Mouse (Mus musculus): ENCODE measurements at regions not wholly inside any gene's neighbourhood (a gene's known extent, or its start where the extent isn't known, plus 50 kb on each side); places are given as distances from the start of the nearest gene placed in this dataset.

DNA sequence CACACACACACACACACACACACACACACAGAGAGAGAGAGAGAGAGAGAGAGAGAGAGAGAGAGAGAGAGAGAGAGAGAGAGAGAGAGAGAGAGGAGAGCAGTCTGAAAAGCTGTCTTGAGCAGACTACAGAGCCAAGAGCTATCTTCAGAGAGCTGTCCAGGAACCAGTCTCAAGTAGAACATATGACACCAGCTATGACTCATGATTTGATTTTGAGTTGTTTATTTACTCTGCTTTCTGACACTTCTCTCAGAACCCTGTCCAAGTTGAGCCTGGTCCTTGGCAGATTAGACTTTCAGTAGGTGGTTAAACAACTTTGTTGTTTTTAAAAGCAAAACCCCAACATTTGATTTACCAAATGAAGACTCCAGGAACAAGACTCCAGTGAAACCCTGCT, 420.8 kb upstream of the Lcorl start:
- DNase-seq (ENCODE audit: low spot score), result peak; percentile 6

GRCm38 (mm10) chr5:46256730-46257129, 399.3 kb upstream of the Lcorl start:
- no peak for DNase-seq (ENCODE audit: low spot score)

GRCm38 (mm10) chr5:46253940-46254339, 396.5 kb upstream of the Lcorl start:
- no peak for DNase-seq (ENCODE audit: low spot score)

DNA sequence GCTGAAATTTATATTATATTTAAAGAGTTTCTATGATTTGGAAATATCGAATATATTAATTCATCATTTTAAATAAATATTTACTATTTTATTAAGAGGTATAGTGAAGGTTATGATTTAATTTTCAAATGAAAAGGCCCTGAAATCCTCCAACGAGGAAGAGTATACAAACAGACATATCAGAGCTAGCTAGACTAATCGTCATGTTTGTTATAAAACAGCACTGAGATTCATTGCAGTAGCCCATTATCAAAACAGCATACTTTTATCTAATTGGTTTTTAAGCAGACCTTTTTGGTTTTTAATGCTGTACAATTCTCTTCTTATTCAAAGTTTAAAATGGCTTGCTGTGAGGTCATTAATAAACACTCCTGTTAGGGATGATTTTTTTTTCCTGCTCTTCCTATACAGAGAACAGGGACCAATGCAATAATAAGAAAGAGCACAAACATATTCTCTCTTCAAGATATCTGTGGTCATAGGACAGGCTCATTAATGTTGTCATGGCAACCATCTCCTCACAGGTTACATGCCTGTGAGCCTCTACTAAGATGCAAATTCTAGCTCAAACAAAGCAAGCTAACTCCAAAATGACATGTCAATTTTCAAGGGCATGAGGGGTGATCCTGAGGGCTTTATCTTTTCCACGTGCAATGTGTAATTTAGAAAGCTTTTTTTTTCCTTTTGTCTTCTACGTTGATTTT, 378.1 kb upstream of the Lcorl start:
- DNase-seq (ENCODE audit: low spot score), result no peak

DNA sequence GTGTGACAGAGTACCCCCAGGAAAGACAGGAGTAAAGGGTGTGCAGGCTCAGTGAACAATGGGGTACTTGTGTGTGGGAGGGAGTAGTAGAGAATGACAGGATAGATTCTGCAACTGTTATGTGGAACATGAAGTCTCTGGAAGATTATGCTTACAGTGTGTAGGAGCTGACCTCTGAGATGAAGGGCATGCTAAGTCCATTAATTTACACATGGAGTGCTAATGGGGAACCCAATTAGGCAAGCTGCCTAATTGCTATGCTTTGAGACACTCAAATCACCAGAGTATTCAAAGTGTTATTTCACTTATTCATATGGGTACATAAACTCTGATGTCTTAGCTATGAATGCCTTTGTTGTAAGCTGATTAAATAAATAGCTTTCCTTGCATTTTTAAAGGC, 375.4 kb upstream of the Lcorl start:
- no peak for DNase-seq (ENCODE audit: low spot score)

DNA sequence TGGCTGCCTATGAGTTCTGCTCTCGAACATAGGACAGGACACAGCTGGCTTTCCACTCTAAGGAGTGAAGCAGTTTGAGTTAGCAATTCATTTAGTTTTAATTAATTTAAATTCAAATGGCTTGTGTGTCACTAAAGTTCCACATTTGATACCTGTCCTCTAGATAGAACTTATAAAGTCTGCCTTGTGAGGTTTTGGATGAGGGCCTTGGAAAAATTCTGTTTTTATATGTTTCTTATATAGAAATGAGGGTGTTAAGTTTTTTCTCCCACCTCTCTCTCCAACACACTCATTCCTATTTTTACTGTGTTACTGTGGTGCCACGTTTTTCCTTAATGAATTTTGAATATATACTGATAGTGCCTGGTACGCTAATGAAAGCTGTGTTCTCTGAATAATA, 371.3 kb upstream of the Lcorl start:
- no peak for DNase-seq (ENCODE audit: low spot score)

DNA sequence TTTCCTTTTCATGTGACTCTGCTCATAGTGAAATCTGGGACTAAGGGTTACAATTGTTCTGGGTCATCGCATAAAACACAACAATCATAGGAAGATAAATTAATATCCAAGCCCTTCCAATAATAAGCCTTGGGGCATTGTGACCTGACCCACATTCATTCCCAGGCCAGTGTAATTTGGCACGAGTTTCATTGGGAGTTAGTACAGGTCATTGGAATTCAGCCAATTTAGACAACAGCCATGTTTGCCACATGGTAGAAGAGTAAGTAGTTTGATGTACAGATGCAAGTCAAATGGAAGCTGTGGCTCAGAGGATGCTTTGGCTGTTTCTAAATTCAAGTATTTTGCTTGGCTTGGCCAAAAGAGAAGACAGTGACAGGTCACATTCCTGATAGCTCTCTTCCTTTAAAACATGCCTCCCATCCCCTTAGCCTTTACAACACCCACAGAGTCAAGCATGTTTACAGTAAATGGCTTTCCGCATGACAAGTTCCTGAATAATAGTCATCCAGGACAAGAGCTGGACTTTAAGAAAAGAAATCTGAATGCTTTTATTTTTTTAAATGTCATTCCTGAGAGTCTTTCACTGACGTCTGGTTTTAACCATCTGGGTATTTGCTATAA, 355.5 kb upstream of the Lcorl start:
- no peak for DNase-seq (ENCODE audit: low spot score)

- DNase-seq (ENCODE audit: low spot score), result no peak
Observed at GRCm38 (mm10) chr5:46209076-46209475, 351.7 kb upstream of the Lcorl start.

DNA sequence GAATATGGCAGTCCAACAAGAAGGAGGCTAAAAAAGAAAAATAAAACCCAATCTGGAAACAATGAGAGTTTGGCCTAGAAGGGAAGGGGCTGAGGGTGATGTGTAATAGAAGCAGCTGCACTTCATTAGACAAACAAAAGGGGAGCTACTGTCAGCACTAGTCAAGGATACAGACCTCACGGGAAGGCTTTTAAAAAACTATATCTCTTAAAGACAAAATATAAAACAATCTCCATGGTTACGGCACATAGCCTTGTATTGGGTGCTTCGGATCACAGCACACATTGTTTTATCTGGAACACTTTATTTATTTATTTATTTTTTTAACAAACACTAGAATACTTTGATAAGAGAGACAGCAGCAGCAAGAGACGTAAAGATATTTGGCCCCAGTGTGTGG, 346.3 kb upstream of the Lcorl start:
- DNase-seq (ENCODE audit: low spot score), result no peak

DNA sequence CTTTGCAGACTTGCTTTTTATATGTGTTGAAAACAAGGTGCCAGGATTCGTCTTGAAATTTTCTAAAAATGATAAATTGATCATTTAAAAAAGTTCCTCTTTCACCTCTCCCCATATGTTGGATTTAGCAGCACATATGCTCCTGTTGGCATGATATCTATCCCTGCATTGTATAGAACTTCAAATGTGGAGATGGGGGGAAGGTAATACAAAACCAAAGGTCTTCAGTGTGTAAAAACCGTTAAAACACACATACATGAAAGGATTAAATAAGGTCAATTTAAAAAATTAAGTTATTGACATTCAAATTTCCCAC, 345.0 kb upstream of the Lcorl start:
- DNase-seq (ENCODE audit: low spot score), result no peak

DNA sequence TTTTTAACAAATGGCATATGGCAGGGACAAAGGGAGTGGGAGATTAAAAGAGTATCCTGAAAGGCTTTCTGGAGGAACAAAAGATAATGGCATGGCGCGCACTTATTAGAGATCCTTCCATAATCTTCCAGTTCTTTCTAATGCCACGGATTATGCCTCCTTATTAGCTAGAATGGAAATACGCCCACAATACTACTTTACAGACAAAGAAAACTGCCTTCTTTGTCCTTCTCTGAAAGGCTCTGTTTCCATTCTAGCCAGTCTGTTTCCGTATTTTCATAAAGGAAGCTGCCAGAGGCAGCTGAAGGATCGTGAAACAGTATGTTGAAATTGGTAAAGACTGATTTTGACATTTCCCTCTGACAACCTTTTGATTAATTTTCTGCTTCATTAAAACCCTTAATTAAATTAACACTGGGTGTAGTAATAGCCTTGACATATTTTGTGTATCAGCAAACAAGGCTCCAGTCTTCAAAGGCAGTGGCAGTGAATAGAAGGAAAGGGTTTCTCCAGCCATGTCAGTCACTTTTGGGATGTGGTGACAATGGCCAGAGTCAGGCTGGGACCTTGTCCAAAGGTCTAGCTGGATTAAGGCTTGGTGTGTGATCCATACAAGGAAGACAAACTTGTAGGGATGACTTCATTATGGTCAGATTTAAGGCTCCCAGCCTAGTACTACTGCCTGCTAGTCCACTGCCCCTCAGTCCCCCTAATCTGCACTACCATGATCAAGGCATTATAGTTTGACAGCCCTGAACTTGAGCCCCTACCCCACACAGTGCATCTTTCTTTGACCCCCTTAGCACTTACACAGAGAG, 344.4 kb upstream of the Lcorl start:
- no peak for DNase-seq (ENCODE audit: low spot score)

DNA sequence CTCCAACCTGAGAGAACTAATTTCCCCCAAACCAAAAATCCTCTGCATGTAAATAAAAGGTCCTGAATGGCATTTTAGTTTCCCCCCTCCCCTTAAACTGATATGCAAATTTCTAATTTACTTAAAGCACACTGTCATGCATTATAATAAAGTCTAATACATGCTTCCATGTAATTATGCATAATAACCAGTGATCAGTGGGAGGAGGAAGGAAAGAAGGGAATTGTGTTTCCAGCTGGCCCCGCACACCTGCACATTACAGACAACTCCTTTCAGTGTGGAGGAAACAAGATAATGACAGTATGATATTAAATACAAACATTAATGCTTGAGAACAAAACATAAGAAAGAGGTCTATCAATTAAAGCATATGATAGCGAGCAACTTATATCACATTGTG, 329.5 kb upstream of the Lcorl start:
- DNase-seq (ENCODE audit: low spot score), result no peak

DNA sequence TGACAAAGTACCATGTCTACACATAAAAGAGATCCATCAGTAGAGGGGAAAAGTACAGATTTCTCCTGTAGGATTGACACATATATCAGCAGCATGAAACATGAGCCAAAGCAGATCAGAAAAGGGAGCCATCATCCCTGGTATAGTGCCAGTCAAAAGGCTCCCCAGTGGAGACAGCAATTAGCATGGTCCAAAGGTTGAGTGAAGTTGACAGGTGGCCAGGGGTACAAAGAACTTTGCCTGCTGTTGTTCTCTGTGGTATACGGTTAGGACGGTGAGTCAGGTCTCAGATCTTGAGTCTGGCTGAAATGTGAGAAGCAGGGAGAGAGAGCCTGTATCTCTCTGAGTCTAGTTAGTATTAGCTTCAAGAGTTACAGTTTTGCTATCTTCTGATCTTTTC, 324.7 kb upstream of the Lcorl start:
- no peak for DNase-seq (ENCODE audit: low spot score)

- no peak for DNase-seq (ENCODE audit: low spot score)
Observed at GRCm38 (mm10) chr5:46172315-46172714, 314.9 kb upstream of the Lcorl start.

GRCm38 (mm10) chr5:46160774-46161173, 303.4 kb upstream of the Lcorl start:
- DNase-seq (ENCODE audit: low spot score), result no peak

DNA sequence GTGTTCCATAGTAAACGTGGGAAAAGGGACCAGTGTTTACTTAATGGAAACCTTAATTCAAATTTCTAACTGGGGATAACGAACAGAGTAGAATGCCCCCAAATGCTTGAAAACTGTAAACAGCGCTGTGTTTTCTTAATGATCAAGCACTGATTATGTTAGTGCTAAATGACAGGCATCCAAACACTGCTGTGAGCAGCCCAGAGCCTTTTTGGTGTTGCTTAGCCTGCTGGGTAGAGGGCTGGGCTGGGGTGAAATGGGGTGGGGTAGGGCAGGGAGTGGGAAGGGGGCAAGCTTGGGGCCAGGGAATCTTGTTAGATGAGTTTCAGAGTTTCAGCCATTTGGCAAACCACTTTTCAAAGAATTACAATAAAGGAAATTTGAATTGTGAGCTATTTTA, 294.6 kb upstream of the Lcorl start:
- no peak for DNase-seq (ENCODE audit: low spot score)

DNA sequence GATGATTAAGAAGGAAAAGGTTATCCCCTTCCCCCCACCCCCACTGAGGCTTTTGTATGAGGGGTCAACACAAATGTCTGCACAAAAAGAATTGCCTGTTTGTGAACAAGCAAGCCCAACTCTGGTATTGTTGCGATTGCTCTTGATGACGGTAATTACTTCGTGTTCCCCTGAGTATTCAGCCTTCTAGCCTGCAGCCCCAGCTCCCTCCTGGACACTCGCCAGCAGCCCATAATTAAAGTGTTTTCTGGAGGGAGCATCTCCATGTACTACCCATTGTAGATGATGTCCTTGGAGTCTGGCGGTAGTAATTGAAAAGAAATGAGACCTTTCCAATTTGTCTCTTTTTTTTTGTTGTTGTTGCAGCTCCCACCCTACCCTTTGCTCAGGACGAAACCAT, 293.4 kb upstream of the Lcorl start:
- DNase-seq (ENCODE audit: low spot score), result no peak

DNA sequence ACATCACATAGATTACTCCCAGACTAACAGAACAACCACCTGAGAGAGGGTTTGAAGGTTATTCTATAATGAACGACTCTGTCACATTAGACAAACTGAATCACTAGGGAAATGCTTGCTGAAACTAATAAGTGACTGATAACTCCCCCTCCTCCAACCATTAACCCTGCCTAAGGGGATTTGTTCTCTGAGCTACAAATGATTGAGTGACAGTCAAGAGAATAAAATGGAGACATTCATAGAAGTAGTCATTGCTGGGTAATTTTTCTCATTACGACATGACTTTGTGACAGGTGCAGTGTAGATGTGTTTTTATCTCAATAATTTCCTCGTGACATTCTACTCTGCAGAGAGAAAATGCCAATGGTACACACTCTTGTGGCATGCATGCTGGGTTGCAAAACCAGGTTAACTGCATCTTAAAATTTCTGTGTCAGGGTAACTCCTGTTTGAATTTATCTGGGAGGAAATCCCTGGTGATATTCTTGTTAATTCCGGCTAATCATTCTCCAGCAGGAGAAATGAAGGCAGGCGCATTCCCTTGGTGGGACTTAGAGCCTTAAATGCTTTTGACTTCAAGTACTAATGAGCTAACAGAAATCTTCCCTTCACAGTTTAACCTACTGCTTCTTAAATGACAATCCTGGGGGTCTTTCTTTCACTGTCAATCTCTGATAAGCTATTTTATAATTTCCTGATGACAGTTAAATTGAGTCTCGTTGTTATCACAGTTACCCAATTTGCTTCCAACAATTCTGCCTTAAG, 292.6 kb upstream of the Lcorl start:
- no peak for DNase-seq (ENCODE audit: low spot score)

- no peak for DNase-seq (ENCODE audit: low spot score)
Observed at GRCm38 (mm10) chr5:46139024-46139423, 281.6 kb upstream of the Lcorl start.

- DNase-seq (ENCODE audit: low spot score), result no peak
Observed at GRCm38 (mm10) chr5:46137695-46138094, 280.3 kb upstream of the Lcorl start.

DNA sequence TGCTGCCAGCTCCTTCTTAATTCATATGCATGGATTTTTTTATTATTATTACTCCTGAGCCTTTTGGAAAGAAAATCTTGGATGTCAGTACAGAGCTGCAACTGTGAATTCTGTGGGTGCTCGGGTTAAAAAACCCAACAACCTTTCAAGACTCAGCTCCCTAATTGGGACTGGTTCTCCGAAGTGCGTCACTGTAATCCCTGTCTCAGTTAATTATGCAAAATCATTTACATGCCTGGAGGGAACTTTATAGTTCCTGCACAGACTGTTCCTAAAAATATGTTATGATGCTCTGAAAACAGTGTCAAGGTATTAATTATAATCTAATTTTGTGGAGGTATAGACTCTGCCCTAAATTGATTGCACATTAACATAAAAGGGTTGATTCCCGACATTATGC, 250.6 kb upstream of the Lcorl start:
- DNase-seq (ENCODE audit: low spot score), result no peak

GRCm38 (mm10) chr5:46103350-46103749, 245.9 kb upstream of the Lcorl start:
- no peak for DNase-seq (ENCODE audit: low spot score)

- no peak for DNase-seq (ENCODE audit: low spot score)
Observed at GRCm38 (mm10) chr5:46092549-46092948, 235.1 kb upstream of the Lcorl start.
